Mouse (Mus musculus) left cerebral cortex, adult 8-10 months (tissue): Measurements from ENCODE around the gene Ppcs. TPM values are rescaled to one million over a fixed set of nuclear protein-coding genes. Genes with fewer than 3 reads are reported as not detected.
A peak's percentile ranks its signal among the peaks of the same experiment; 100 is the strongest.

Experiments used
- DNase-seq, 2 experiments: peaks; one replicate each; pipeline ENCODE4 v3.0.0; 2022; ENCODE audit warnings: low spot score in 2 of 2
- total RNA-seq, 4 experiments: library from RNA; stranded (reverse); gene quantifications; 2 replicates each; pipeline ENCODE4 v1.2.4; 2022

Gene Ppcs
- 1 to 10 TPM; 5.0 to 6.8 (median 6.0) TPM for total RNA-seq

GRCm38 (mm10) chr4:119422294-119422964 is at the start of gene Ppcs, which contains the start of gene Zmynd12:
TSS of gene Ppcs (minus strand) at chr4:119422420.
TSS of gene Zmynd12 (plus strand) at chr4:119422814.
- DNase-seq: peak; percentile 82 to 85

- DNase-seq: no peak
Observed at GRCm38 (mm10) chr4:119467720-119468380, 45.6 kb upstream of the Ppcs start.

DNA sequence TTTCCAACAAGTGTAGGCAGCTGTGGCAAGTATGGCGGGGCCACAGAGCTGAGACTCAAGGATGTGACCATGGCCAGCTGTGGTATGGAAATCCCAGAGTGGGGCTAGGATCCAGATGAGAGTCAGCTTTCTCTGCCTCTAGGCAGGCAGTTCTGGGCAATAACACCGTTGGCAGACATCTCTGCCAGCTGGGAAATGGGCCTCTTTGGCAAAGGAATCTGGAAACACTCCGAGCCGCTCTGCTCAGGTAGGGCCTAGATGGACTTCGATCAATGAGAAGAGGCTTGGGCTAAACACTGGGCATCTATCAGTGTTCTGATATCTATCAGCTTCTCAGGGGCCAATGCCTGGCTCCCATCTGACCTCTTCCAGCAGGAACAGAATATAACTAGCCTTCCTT is 43.6 kb upstream of the Ppcs start:
- DNase-seq: no peak

GRCm38 (mm10) chr4:119463756-119464419 is 41.7 kb upstream of the Ppcs start:
- no peak for DNase-seq

GRCm38 (mm10) chr4:119462858-119463755 is 40.9 kb upstream of the Ppcs start:
- no peak for DNase-seq

DNA sequence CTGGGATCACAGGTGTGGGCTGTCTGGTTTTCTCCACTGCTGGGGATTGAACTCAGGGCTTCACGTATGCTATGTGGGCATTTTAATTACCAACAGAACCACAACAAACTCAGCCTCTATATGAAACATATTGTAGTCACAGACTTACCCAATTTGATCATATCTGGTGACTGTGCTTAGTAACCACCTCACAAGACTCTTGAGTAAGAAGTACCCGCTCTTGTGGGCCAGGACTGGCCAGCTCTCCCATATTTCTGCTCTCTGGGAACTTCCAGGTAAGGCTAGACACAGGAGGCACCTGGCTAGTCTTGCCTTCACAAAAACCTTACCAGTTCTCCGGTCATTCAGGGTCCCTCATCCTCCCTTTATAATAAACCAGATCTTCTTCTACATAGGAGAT is 40.2 kb upstream of the Ppcs start:
- no peak for DNase-seq

GRCm38 (mm10) chr4:119460728-119461141 is 38.5 kb upstream of the Ppcs start:
- peak; percentile 58 to 86 for DNase-seq

DNA sequence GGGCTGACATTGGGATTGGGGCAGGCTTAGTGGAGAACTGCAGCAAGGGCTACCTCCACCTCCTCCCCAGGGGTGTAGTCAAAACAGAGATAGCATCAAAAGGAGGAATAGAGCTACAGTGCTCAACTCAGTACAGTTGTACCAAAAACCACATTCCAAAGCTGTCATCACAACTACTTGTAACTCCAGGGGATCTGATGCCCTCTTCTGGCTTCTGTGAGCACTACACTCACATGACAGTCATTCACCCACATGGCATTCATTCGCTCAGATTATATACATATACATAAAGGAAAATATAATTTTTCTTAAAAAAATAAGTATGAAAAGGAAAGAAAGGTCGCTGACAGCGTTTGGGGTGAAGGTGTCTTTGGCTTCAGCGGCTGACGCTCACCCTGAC is 38.1 kb upstream of the Ppcs start:
- DNase-seq: no peak

GRCm38 (mm10) chr4:119453533-119453932 is 31.3 kb upstream of the Ppcs start:
- no peak for DNase-seq

GRCm38 (mm10) chr4:119453128-119453527 is 30.9 kb upstream of the Ppcs start:
- DNase-seq: no peak

DNA sequence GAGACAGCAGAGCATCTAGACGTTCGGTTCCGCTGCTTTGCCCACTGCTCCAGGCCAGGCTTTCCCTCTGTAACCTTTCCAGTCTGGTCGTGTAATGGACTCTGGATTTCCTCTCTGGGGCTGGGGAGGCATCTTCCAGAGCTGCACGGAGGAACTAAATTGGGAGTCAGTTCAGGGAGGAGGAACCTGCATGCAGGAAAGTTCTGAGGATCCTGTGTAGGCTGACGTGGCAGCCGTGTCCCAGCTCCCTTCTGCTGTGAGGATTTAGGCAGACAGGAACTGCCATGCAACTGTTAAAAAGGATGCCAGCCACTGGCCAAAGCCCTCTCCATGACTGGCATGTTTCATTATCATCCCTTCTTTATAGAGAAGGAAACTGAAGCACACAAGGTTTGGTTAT is 28.2 kb upstream of the Ppcs start:
- no peak for DNase-seq

GRCm38 (mm10) chr4:119447786-119448185 is 25.6 kb upstream of the Ppcs start:
- DNase-seq: no peak

DNA sequence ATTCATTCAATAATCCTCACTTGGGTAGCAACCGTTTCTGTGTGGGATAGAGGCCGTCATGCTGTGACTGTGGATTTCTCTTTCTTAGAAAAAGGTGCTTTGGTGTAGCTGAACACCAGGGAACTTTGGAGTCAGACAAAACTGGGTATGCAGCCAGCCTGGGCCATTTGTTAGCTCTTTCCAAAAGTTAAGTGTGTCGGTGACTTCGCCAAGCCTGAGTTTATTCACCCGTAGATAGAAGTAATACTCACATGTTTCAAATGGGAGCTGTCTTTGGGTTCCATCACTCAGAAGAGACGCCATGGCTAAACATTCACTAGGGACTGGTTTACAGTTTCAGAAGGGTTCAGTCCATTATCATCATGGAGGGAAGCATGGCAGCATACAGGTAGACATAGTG is 25.0 kb upstream of the Ppcs start:
- DNase-seq: no peak

GRCm38 (mm10) chr4:119442539-119442938 is 20.3 kb upstream of the Ppcs start:
- DNase-seq: no peak

DNA sequence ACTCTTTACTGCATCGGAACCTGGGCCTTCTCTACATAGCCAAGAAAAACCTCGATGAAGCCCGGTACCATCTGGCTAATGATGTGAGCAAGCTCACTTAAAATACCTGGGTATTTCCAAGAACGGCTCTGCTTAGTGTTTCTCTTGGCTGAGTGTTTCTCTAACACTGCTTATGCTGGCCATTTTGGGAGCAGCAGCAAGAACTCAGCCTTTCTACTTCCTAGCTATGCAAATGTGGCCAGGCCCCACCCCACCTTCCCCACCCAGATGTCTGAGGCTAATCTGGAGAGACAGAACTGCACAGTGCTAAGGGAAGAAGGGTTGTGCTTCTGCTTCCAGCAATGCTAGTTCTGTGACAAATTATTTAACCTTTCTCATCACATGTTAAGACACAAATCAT is 19.6 kb upstream of the Ppcs start:
- no peak for DNase-seq

DNA sequence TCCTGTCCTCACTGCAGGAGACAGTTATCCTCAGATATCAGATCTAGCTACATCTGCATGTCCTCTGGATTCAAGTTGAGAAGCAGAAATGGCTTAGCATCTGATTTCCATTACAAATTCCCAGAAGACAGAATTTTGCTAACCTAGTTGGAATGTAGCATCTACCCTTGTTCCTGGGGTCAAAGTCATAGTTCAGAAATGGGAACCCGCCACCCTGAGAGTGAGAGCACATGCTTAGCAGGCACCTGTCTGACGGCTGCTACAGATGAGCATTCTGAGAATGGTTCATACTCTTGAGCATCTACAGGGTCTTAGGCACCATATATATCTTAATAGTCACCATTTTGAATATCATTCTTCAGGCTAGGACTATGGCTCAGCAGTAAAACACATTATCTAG is 15.7 kb upstream of the Ppcs start:
- DNase-seq: no peak

GRCm38 (mm10) chr4:119430678-119431077 is 8.5 kb upstream of the Ppcs start:
- no peak for DNase-seq

DNA sequence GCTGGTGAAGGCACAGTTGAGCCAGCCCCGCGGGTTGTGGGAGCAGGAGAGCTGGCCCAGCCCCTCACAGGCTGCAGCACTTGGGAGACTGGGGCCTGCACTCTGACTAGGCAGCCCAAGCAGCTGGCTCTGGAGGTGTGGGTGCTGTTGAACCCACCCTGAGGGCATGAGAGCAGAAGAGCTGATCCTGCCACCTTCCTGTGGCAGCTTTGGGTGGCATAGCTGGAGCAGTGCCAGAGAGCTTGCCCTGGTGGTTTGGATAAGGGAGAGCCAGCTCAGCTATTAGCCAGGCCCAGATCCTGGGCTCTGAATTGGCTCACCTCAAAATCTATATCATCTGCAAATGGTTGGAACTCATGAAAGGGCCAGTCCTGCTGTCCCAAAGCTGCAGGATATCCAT is 5.5 kb upstream of the Ppcs start:
- no peak for DNase-seq

DNA sequence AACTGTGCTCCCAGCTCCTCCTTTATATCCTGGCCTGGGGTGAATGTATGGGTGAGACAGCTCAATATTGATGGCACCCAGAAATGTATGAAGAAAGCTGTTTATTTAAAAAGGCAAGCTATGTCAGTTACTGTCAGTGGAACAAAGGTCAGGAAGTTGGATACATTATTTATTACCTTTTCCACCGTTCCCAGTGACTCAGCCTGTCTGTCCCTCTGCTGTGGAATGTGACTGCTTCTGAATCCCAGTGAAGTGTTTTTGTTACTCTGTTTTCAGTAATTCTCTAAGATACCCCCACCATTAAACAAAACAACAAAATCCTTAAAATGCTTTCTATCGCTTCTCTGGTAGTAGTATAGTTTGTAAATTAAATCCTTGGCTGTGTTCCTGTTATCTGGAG is 3.4 kb upstream of the Ppcs start:
- no peak for DNase-seq

GRCm38 (mm10) chr4:119425077-119425476 is 2.9 kb upstream of the Ppcs start:
- DNase-seq: no peak

- DNase-seq: no peak
Observed at GRCm38 (mm10) chr4:119421921-119422293, 313 bp downstream of the Ppcs start.

DNA sequence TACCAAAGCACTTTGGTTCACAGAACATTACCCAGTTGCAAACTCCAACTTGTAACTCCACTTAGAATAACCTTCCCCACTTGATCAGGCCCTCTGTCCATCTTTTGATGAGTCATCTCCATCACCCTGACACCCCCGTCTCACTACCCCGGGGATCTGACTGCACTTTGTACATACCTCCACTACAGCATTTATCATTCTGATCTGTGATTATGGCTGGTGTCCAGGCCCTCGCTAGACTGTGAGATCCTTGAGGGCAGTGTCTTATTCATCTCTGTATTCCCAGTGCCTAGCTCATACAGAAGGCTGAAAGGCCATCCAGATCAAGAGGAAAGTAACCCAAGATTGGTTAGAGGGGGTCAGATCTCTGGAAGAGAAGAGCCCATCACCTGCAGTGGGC is 1.0 kb downstream of the Ppcs start:
- no peak for DNase-seq
